Mouse (Mus musculus): ENCODE results near the gene Rai1. TPM values are rescaled to one million over a fixed set of nuclear protein-coding genes. Genes with fewer than 3 reads are reported as not detected.

Gene Rai1
- polyA plus RNA-seq, 1 experiment from 2014 or later = 32.5 TPM

DNA sequence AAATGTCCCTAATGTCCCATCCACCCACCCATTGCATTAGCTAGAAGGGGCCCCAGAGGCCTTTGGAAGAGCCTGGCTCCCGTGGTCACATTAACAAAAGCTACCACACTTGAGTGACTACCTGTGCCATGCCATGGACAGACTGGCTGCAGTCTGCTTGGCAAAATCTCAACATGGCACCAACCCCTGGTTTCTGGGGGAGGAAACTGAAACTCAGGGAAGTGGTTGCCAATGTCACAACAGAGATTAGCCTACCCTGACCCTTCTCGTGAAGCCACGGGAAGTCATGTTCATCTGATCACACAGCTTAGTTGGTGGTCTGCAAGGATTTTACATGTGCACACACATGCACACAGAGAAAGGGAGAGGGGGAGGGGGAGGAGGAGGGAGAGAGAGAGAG is 28.6 kb upstream of the Rai1 start:
- Histone ChIP-seq H3K9me3 (no peaks in the 10 kb centered on the region), H3K36me3 (no peaks in the 10 kb centered on the region), H3K4me1 (peaks cover 7% of the 10 kb centered on the region; the same call in 1 of the 2 replicates), H3K27me3 (ENCODE audit: insufficient read depth, poor library complexity, severe bottlenecking) (peaks cover 5% of the 10 kb centered on the region; the same call in 1 of the 2 replicates), H3K4me3 (no peak overlapping the region), H3K27ac (no peak overlapping the region)
- DNase-seq (ENCODE audit: low spot score) = no peak
- 93% methylated on average over 3 of the region's 3 CpGs for WGBS

DNA sequence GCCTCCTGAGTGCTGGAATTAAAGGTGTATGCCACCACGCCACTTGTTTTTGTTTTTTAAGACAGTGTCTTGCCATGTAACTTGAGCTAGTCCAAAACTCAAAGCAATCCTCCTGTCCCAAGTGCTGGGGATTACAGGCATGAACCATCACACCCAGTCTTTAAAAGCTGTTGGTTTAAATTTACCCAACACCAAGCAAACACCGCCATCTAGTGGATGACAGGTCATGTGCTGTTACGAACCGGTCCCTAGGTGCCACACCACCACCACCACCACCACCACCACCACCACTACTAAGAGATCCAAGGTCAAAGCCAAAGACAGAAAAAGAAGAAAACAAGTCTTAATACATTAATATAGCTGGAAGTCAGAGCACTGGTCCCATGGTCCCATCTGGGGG is 28.0 kb upstream of the Rai1 start:
- Histone ChIP-seq H3K9me3 (no peaks in the 10 kb centered on the region), H3K27ac (no peak overlapping the region), H3K4me1 (peaks cover 7% of the 10 kb centered on the region; the same call in 1 of the 2 replicates), H3K4me3 (no peak overlapping the region), H3K27me3 (ENCODE audit: insufficient read depth, poor library complexity, severe bottlenecking) (peaks cover 5% of the 10 kb centered on the region; the same call in 1 of the 2 replicates), H3K36me3 (no peaks in the 10 kb centered on the region)
- DNase-seq (ENCODE audit: low spot score) = no peak
- 11% methylated on average over 4 of the region's 4 CpGs for WGBS

GRCm38 (mm10) chr11:60084589-60084988 is 20.2 kb upstream of the Rai1 start:
- Histone ChIP-seq H3K4me1 (no peaks in the 10 kb centered on the region), H3K36me3 (no peaks in the 10 kb centered on the region), H3K4me3 (no peak overlapping the region), H3K27me3 (ENCODE audit: insufficient read depth, poor library complexity, severe bottlenecking) (no peaks in the 10 kb centered on the region), H3K9me3 (no peaks in the 10 kb centered on the region), H3K27ac (no peak overlapping the region)
- no peak for DNase-seq (ENCODE audit: low spot score)
- WGBS = 42% methylated on average over 2 of the region's 2 CpGs

- peaks cover 8% of the 10 kb centered on the region for H3K4me1 ChIP-seq
- H3K27ac ChIP-seq = no peak overlapping the region
- H3K9me3 ChIP-seq = no peaks in the 10 kb centered on the region
- no peaks in the 10 kb centered on the region for H3K36me3 ChIP-seq
- H3K27me3 ChIP-seq (ENCODE audit: insufficient read depth, poor library complexity, severe bottlenecking) = no peaks in the 10 kb centered on the region
- no peak overlapping the region for H3K4me3 ChIP-seq
- WGBS = 65% methylated on average over 1 of the region's 1 CpGs
- no peak for DNase-seq (ENCODE audit: low spot score)
Observed at GRCm38 (mm10) chr11:60086676-60087075, 18.1 kb upstream of the Rai1 start.

- no peaks in the 10 kb centered on the region for H3K27me3 ChIP-seq (ENCODE audit: insufficient read depth, poor library complexity, severe bottlenecking)
- 53% methylated on average over 4 of the region's 4 CpGs for WGBS
- H3K36me3 ChIP-seq = no peaks in the 10 kb centered on the region
- no peak overlapping the region for H3K4me3 ChIP-seq
- DNase-seq (ENCODE audit: low spot score) = no peak
- no peaks in the 10 kb centered on the region for H3K9me3 ChIP-seq
- H3K4me1 ChIP-seq = peaks cover 31% of the 10 kb centered on the region
- no peak overlapping the region for H3K27ac ChIP-seq
Observed at GRCm38 (mm10) chr11:60088947-60089346, 15.9 kb upstream of the Rai1 start.

DNA sequence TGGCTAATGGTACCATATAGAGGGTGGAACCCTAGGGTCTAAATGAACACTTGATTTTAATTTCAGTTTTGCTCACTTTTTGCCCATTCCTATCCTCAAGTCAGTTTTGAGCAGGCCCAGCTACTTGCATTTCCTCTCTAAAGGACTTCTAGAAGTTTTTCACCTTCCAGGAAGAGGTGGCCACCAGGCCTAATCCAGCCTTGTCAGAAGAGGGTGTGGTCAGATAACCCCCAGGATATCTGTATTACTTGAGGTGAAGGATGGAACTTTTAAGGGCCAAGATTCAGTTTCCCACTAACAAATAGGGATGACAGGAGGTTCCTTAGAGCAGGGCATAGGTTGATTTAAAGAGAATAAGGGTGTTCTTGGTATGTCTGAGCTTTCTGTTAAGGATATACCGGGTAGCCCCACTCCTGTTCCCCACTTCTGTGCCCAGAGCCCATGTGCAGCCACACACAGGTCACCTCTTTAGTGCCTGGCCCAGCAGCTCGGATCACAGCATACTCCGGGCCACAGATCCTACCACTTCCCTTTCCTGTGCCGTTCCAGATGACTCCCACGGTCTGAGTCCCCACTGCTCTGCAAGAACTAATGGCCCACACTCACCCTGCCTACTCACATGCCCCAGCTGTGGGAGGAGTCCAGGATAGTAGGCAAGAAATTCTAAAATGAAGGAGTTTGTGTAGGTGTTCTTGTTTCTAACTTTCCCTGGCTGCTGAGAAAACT is 14.0 kb upstream of the Rai1 start:
- 45% methylated on average over 5 of the region's 5 CpGs for WGBS
- no peak for DNase-seq (ENCODE audit: low spot score)
- H3K27ac ChIP-seq = 0 out of 2 replicates have a peak overlapping the region, but pooled peaks have one; percentile 80
- no peak overlapping the region for H3K4me3 ChIP-seq
- H3K36me3 ChIP-seq = no peaks in the 10 kb centered on the region
- H3K4me1 ChIP-seq = peaks cover 50% of the 10 kb centered on the region
- no peaks in the 10 kb centered on the region for H3K9me3 ChIP-seq
- H3K27me3 ChIP-seq (ENCODE audit: insufficient read depth, poor library complexity, severe bottlenecking) = no peaks in the 10 kb centered on the region

GRCm38 (mm10) chr11:60091422-60091761 is 13.4 kb upstream of the Rai1 start:
- no peak for DNase-seq (ENCODE audit: low spot score)
- Histone ChIP-seq H3K27ac (peak overlapping the region; percentile 80; the same call in 1 of the 2 replicates), H3K4me3 (no peak overlapping the region), H3K36me3 (no peaks in the 10 kb centered on the region), H3K9me3 (no peaks in the 10 kb centered on the region), H3K27me3 (ENCODE audit: insufficient read depth, poor library complexity, severe bottlenecking) (no peaks in the 10 kb centered on the region), H3K4me1 (peaks cover 56% of the 10 kb centered on the region)
- WGBS = 64% methylated on average over 7 of the region's 7 CpGs

GRCm38 (mm10) chr11:60093227-60093626 is 11.6 kb upstream of the Rai1 start:
- Histone ChIP-seq H3K27me3 (ENCODE audit: insufficient read depth, poor library complexity, severe bottlenecking) (no peaks in the 10 kb centered on the region), H3K4me3 (no peak overlapping the region; the same call in 1 of the 2 replicates), H3K36me3 (no peaks in the 10 kb centered on the region), H3K27ac (peak overlapping the region; percentile 80), H3K9me3 (no peaks in the 10 kb centered on the region), H3K4me1 (peaks cover 58% of the 10 kb centered on the region)
- no peak for DNase-seq (ENCODE audit: low spot score)

GRCm38 (mm10) chr11:60093984-60094587 is 10.7 kb upstream of the Rai1 start:
- H3K4me1 ChIP-seq = peaks cover 58% of the 10 kb centered on the region
- peak overlapping the region; percentile 80 for H3K27ac ChIP-seq
- no peaks in the 10 kb centered on the region for H3K9me3 ChIP-seq
- H3K36me3 ChIP-seq = no peaks in the 10 kb centered on the region
- no peak overlapping the region for H3K4me3 ChIP-seq
- 27% methylated on average over 7 of the region's 7 CpGs for WGBS
- no peaks in the 10 kb centered on the region for H3K27me3 ChIP-seq (ENCODE audit: insufficient read depth, poor library complexity, severe bottlenecking)
- DNase-seq (ENCODE audit: low spot score) = no peak

- Histone ChIP-seq H3K36me3 (no peaks in the 10 kb centered on the region), H3K27ac (peak overlapping the region; percentile 80), H3K27me3 (ENCODE audit: insufficient read depth, poor library complexity, severe bottlenecking) (no peaks in the 10 kb centered on the region), H3K4me1 (peaks cover 68% of the 10 kb centered on the region), H3K9me3 (no peaks in the 10 kb centered on the region), H3K4me3 (no peak overlapping the region; the same call in 1 of the 2 replicates)
- DNase-seq (ENCODE audit: low spot score) = no peak
- WGBS = 49% methylated on average over 9 of the region's 9 CpGs
Observed at GRCm38 (mm10) chr11:60094909-60095810, 9.7 kb upstream of the Rai1 start.

GRCm38 (mm10) chr11:60099555-60100186 is 5.1 kb upstream of the Rai1 start:
- Histone ChIP-seq H3K27me3 (ENCODE audit: insufficient read depth, poor library complexity, severe bottlenecking) (no peaks in the 10 kb centered on the region), H3K4me3 (no peak overlapping the region), H3K36me3 (no peaks in the 10 kb centered on the region), H3K9me3 (no peaks in the 10 kb centered on the region), H3K4me1 (peaks cover 51% of the 10 kb centered on the region), H3K27ac (peak overlapping the region; percentile 33; the same call in 1 of the 2 replicates)
- no peak for DNase-seq (ENCODE audit: low spot score)
- 42% methylated on average over 8 of the region's 8 CpGs for WGBS

DNA sequence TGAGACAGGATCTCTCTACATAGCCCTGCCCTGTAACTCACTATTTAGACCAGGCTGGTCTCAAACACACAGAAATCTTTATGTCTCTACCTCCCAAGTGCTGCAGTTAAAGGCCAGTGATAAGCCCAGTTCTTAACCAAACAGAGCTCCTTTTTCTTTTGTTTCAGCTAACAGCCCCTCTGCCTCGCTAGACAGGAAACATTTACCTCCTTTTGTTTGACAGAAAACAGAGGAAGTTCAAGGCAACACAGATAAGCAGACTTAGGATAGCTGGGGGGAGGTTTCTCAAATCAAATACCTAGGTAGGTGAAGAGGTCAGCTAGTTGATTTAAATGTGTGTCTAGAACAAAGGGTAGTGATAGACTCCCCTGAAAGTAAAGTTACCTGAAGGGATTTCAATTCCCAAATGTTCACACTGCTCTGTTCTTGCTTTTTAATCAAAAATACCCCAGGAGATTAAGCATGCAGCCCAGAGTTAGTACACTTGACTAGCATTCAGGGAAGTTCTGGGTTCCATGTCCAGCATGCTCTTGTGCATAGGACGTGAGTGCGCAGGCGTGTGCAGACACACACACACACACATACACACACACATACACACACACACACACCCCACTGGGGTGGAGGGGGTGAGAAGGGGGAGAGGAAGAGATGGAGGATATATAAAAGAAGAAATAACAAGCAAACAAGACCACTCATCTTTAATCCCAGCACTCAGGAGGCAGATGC is 3.8 kb upstream of the Rai1 start:
- H3K27ac ChIP-seq = no peak overlapping the region; the same call in 1 of the 2 replicates
- H3K27me3 ChIP-seq (ENCODE audit: insufficient read depth, poor library complexity, severe bottlenecking) = no peaks in the 10 kb centered on the region
- no peaks in the 10 kb centered on the region for H3K36me3 ChIP-seq
- 71% methylated on average over 4 of the region's 4 CpGs for WGBS
- H3K4me1 ChIP-seq = peaks cover 40% of the 10 kb centered on the region
- DNase-seq (ENCODE audit: low spot score) = no peak
- H3K4me3 ChIP-seq = no peak overlapping the region
- H3K9me3 ChIP-seq = no peaks in the 10 kb centered on the region
